Comparison of ENCODE assay signal across 20 mouse cellular contexts in genomic region chr7:141569283-141569803, GRCm38 (mm10). TPM values are rescaled to one million over a fixed set of nuclear protein-coding genes. Genes with fewer than 3 reads are reported as not detected.
A peak's percentile ranks its signal among the peaks of the same experiment; 100 is the strongest.
DNase-seq lines count a peak whose midpoint lies in the region; ATAC-seq and TF ChIP-seq lines count a peak whose summit lies in the region.
"Had no signal": no experiment of that assay in that cellular context is flagged by ENCODE, and none has a peak within 500 bp of the region (broad histone marks: within the 10 kb centered on the region; RNA-seq: fewer than 3 reads in every experiment).

No protein-coding gene starts in this region.

- H3K9me3 ChIP-seq in embryonic facial prominence, embryonic 13.5 days: no peaks in the 10 kb centered on the region
- no peaks in the 10 kb centered on the region for H3K9me3 ChIP-seq in embryonic facial prominence, embryonic 10.5 days
- H3K9me3 ChIP-seq in liver, embryonic 15.5 days (replicated peaks): no peaks in the 10 kb centered on the region
- H3K9me3 ChIP-seq: heart, embryonic 12.5 days; hindbrain, embryonic 12.5 days; limb, embryonic 15.5 days; megakaryocyte, embryonic 14.5 days had no signal

- peak overlapping the region; percentile 32; the same call in 1 of the 2 replicates for H3K9ac ChIP-seq in embryonic facial prominence, embryonic 13.5 days
- H3K9ac ChIP-seq in liver, embryonic 15.5 days: no peak overlapping the region
- H3K9ac ChIP-seq: heart, embryonic 12.5 days; hindbrain, embryonic 12.5 days; limb, embryonic 15.5 days had no signal

- no peak for DNase-seq in embryonic facial prominence, embryonic 10.5 days (ENCODE audit: low spot score)
- DNase-seq in layer of hippocampus, adult 2 months (ENCODE audit: low spot score in 2 of 2): no peak
- no peak for DNase-seq in layer of hippocampus, adult 18-20 months (ENCODE audit: low spot score in 2 of 2)
- peak; percentile 33 for DNase-seq in R1 (ENCODE audit: low read depth, low spot score)
- DNase-seq in urinary bladder, postnatal 4 days (ENCODE audit: low spot score in 2 of 2): no peak
- no peak for DNase-seq in urinary bladder, postnatal 36 days (ENCODE audit: low spot score in 2 of 2)
- DNase-seq: cerebellum, adult 18-20 months; cerebellum, postnatal 25 days; embryo, embryonic 11 days; heart, adult 11 months; heart, postnatal 14 days; lung, postnatal 14 days; midbrain, embryonic 14.5 days; thymus, postnatal 14 days had no signal

- TF ChIP-seq CTCF in layer of hippocampus, adult 2 months (conservative IDR thresholded peaks at IDR 0.05): no peak

- whole genome bisulfite sequencing in embryonic facial prominence, embryonic 13.5 days: 83% methylated on average over 9 of the region's 9 CpGs
- 85% methylated on average over 9 of the region's 9 CpGs for WGBS in embryonic facial prominence, embryonic 10.5 days
- 76% methylated on average over 9 of the region's 9 CpGs for WGBS in liver, embryonic 15.5 days (ENCODE audit: insufficient replicate concordance)

- H3K4me1 ChIP-seq in embryonic facial prominence, embryonic 13.5 days: peaks cover 33% of the 10 kb centered on the region
- peaks cover 25% of the 10 kb centered on the region for H3K4me1 ChIP-seq in embryonic facial prominence, embryonic 10.5 days
- H3K4me1 ChIP-seq in liver, embryonic 15.5 days (replicated peaks): peaks cover 88% of the 10 kb centered on the region

- H3K27me3 ChIP-seq in embryonic facial prominence, embryonic 13.5 days: no peaks in the 10 kb centered on the region
- H3K27me3 ChIP-seq in embryonic facial prominence, embryonic 10.5 days (replicated peaks; ENCODE audit: low read depth, poor library complexity, severe bottlenecking): no peaks in the 10 kb centered on the region
- H3K27me3 ChIP-seq in liver, embryonic 15.5 days: no peaks in the 10 kb centered on the region
- H3K27me3 ChIP-seq: heart, embryonic 12.5 days; hindbrain, embryonic 12.5 days; limb, embryonic 15.5 days; megakaryocyte, embryonic 14.5 days had no signal

- no peak overlapping the region for H3K27ac ChIP-seq in embryonic facial prominence, embryonic 13.5 days
- no peak overlapping the region for H3K27ac ChIP-seq in embryonic facial prominence, embryonic 10.5 days (replicated peaks)
- H3K27ac ChIP-seq in layer of hippocampus, adult 2 months: peak overlapping the region; percentile 33; the same call in 1 of the 2 replicates
- H3K27ac ChIP-seq in liver, embryonic 15.5 days (replicated peaks): peak overlapping the region; percentile 16; the same call in 1 of the 2 replicates
- H3K27ac ChIP-seq: hindbrain, embryonic 12.5 days; limb, embryonic 15.5 days had no signal

- no peak for ATAC-seq in embryonic facial prominence, embryonic 13.5 days (ENCODE audit: insufficient number of reproducible peaks, insufficient read depth, low FRiP score, low TSS enrichment, low read depth)
- no peak for ATAC-seq in liver, embryonic 15.5 days (ENCODE audit: insufficient read depth)

- no peak overlapping the region for H3K4me2 ChIP-seq in embryonic facial prominence, embryonic 13.5 days
- H3K4me2 ChIP-seq in liver, embryonic 15.5 days: no peak overlapping the region
- H3K4me2 ChIP-seq: heart, embryonic 12.5 days; hindbrain, embryonic 12.5 days; limb, embryonic 15.5 days had no signal

- no peaks in the 10 kb centered on the region; the same call in 1 of the 2 replicates for H3K36me3 ChIP-seq in embryonic facial prominence, embryonic 13.5 days
- peaks cover 26% of the 10 kb centered on the region for H3K36me3 ChIP-seq in embryonic facial prominence, embryonic 10.5 days (replicated peaks)
- peaks cover 47% of the 10 kb centered on the region for H3K36me3 ChIP-seq in liver, embryonic 15.5 days (replicated peaks)
- H3K36me3 ChIP-seq: hindbrain, embryonic 12.5 days had no signal

- no peak overlapping the region for H3K4me3 ChIP-seq in embryonic facial prominence, embryonic 13.5 days
- no peak overlapping the region for H3K4me3 ChIP-seq in embryonic facial prominence, embryonic 10.5 days
- H3K4me3 ChIP-seq in layer of hippocampus, adult 2 months: no peak overlapping the region
- no peak overlapping the region for H3K4me3 ChIP-seq in liver, embryonic 15.5 days (replicated peaks)
- H3K4me3 ChIP-seq: heart, embryonic 12.5 days; hindbrain, embryonic 12.5 days; limb, embryonic 15.5 days; megakaryocyte, embryonic 14.5 days had no signal

RNA-seq across cellular contexts. Expression of gene Ap2a2, which starts 7.4 kb away (rescaled TPM):
- polyA plus RNA-seq in embryonic facial prominence, embryonic 13.5 days (2015; fragmentation: Nextera tagmentation; extraction: Ambion mirVana): 80.1 and 82.9 TPM in 2 replicates
- polyA plus RNA-seq in embryonic facial prominence, embryonic 10.5 days (2016; fragmentation: Nextera tagmentation; extraction: Ambion mirVana): 98.1 and 99.2 TPM in 2 replicates
- total RNA-seq in layer of hippocampus, adult 2 months (2021): 100 to 1,000 TPM; 226 to 243 TPM
- total RNA-seq in layer of hippocampus, adult 18-20 months (2021): 100 to 1,000 TPM; 233 to 238 TPM
- polyA plus RNA-seq in liver, embryonic 15.5 days (2015; fragmentation: Nextera tagmentation; extraction: Ambion mirVana): 67.6 and 73.8 TPM in 2 replicates

RNA-seq across cellular contexts. Expression of gene Chid1, which starts 29.7 kb away (rescaled TPM):
- polyA plus RNA-seq in embryonic facial prominence, embryonic 13.5 days (2015; fragmentation: Nextera tagmentation; extraction: Ambion mirVana): 34.6 and 40.5 TPM in 2 replicates
- 23.8 and 24.3 TPM in 2 replicates for polyA plus RNA-seq in embryonic facial prominence, embryonic 10.5 days (2016; fragmentation: Nextera tagmentation; extraction: Ambion mirVana)
- total RNA-seq in layer of hippocampus, adult 2 months (2021): 10 to 100 TPM; 83.1 to 85.1 TPM
- 10 to 100 TPM; 72.6 to 76.2 TPM for total RNA-seq in layer of hippocampus, adult 18-20 months (2021)
- 25.2 and 27.9 TPM in 2 replicates for polyA plus RNA-seq in liver, embryonic 15.5 days (2015; fragmentation: Nextera tagmentation; extraction: Ambion mirVana)

Comparison
In these comparisons a context has a peak if more than half of its experiments do, and no peak if none do; other contexts are left out.
1. H3K27ac ChIP-seq: peak in layer of hippocampus, adult 2 months (single experiment) and liver, embryonic 15.5 days (single experiment); none in embryonic facial prominence, embryonic 13.5 days (single experiment) and embryonic facial prominence, embryonic 10.5 days (single experiment).